Mouse (Mus musculus) midbrain, embryonic 10.5 days (tissue): ENCODE measurements around the gene Gdf7. TPM values are rescaled to one million over a fixed set of nuclear protein-coding genes. Genes with fewer than 3 reads are reported as not detected.
A peak's percentile ranks its signal among the peaks of the same experiment; 100 is the strongest.

ENCODE experiments used
- DNase-seq: peaks from one replicate; pipeline ENCODE4 v3.0.0-alpha.2; 2017; ENCODE audit warnings: low spot score
- H3K27ac ChIP-seq: fragments of 300-500 bp; sonication (generic); replicated peaks from 2 replicates; pipeline ENCODE4 v1.5.1; 2016; ENCODE audit warnings: mild to moderate bottlenecking
- H3K27me3 ChIP-seq: fragments of 300-500 bp; sonication (generic); 2 replicates; pipeline ENCODE4 v1.6.1; 2016; ENCODE audit warnings: low read depth, mild to moderate bottlenecking; ENCODE audit not compliant: poor library complexity, severe bottlenecking
- H3K36me3 ChIP-seq: fragments of 300-500 bp; sonication (generic); 2 replicates; pipeline ENCODE4 v1.6.1; 2016; ENCODE audit warnings: mild to moderate bottlenecking, moderate library complexity
- H3K4me1 ChIP-seq: fragments of 300-500 bp; sonication (generic); 2 replicates; pipeline ENCODE4 v1.6.1; 2016
- H3K4me3 ChIP-seq: fragments of 300-500 bp; sonication (generic); 2 replicates; pipeline ENCODE4 v1.5.1; 2016; ENCODE audit warnings: mild to moderate bottlenecking, moderate library complexity
- H3K9me3 ChIP-seq: fragments of 300-500 bp; sonication (generic); replicated peaks from 2 replicates; pipeline ENCODE4 v1.6.1; 2016; ENCODE audit warnings: mild to moderate bottlenecking
- WGBS: fragments of 180-500 bp; shearing (Covaris S2); methylation state at CpG from one replicate; pipeline ENCODE4 v1.1.7; 2016; 5-methylcytosine and 5-hydroxymethylcytosine counted together
- polyA plus RNA-seq: library from polyadenylated mRNA; unstranded; fragments of >200 nt; fragmentation: Nextera tagmentation; extraction: Ambion mirVana; gene quantifications from 2 replicates; pipeline ENCODE4 v1.2.1, GENCODE M21; 2016

The Gdf7 gene
- polyA plus RNA-seq, 1 experiment from 2014 or later: 0.48 TPM

DNA sequence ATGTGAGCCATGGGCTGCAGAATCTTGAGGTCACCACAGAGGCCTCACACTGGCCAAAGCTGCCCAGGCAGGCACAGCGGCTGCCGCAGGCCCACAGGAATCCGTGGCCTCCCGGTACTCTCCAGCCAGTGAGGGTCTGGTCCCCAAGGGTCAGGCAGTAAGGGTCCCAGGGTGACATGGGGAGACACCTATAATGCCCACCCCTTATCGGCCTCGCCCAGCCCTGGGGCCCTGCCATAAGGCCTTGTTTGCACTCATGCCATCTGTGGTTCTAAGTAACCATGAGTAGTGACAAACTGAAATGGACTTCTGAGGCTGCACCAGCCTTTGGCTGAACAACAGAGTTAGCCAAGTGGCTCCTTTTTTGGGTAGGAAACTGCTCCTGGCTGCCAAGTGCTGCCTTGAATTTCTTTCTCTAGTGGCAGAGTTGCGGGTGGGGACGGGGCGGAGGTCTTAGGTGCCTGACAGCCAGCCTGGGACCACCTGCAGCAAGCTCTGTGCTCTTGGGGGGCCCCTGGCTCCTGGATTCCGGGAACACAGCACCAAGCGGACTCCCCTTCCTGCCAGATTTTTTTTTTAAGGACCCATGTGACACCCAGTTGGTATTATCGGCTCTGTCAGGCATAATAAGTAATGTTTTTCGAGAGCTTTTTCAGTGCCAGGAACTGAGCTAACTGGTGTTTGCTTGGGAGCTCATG lies 23.6 kb upstream of the Gdf7 start:
- Histone ChIP-seq H3K27ac (no peak overlapping the region), H3K27me3 (no peaks in the 10 kb centered on the region), H3K4me1 (peaks cover 17% of the 10 kb centered on the region), H3K9me3 (no peaks in the 10 kb centered on the region), H3K4me3 (no peak overlapping the region), H3K36me3 (peaks cover 52% of the 10 kb centered on the region)
- WGBS: 96% methylated on average over 13 of the region's 13 CpGs
- no peak for DNase-seq

DNA sequence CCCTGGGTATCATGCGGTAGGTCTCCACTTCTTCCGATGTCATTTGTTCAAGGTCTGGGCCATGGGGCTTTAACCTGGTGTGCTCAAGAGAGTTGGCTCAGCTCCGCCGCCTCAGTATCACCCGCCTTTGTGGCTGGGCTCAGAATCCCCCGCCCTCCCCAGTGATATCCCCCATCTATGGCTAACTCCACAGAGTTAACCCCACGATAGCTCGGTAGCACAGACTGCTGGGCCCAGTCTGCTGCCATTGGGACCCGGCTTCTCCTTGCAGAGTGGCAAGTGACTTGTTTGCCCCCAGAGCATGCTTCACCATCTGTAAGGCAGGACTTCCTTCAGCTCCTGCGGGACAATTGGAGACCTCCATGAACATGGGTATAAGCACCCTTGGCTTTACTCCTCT lies 22.3 kb upstream of the Gdf7 start:
- 90% methylated on average over 10 of the region's 10 CpGs for WGBS
- Histone ChIP-seq H3K9me3 (no peaks in the 10 kb centered on the region), H3K4me1 (peaks cover 17% of the 10 kb centered on the region), H3K36me3 (peaks cover 50% of the 10 kb centered on the region), H3K27me3 (no peaks in the 10 kb centered on the region), H3K4me3 (no peak overlapping the region), H3K27ac (no peak overlapping the region)
- no peak for DNase-seq

DNA sequence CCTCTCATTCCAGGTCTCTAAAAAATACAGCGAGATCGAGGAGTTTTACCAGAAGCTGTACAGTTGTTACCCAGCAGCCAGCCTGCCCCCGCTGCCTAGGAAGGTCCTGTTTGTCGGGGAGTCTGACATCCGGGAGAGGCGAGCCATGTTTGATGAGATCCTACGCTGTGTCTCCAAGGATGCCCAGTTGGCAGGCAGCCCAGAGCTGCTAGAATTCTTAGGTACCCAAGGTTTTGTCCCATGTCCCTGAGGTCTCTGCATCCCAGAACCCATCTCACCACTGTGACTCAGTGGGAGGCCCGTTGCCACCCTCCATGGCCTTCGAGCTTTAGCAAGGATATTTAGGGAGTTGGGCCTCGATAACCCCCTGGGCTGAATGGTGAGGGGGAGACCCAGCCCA lies 19.8 kb upstream of the Gdf7 start:
- no peak overlapping the region for H3K27ac ChIP-seq
- WGBS: 91% methylated on average over 10 of the region's 10 CpGs
- no peaks in the 10 kb centered on the region for H3K27me3 ChIP-seq
- no peak overlapping the region for H3K4me3 ChIP-seq
- peaks cover 57% of the 10 kb centered on the region for H3K36me3 ChIP-seq
- H3K4me1 ChIP-seq: no peaks in the 10 kb centered on the region
- DNase-seq: no peak
- no peaks in the 10 kb centered on the region for H3K9me3 ChIP-seq

DNA sequence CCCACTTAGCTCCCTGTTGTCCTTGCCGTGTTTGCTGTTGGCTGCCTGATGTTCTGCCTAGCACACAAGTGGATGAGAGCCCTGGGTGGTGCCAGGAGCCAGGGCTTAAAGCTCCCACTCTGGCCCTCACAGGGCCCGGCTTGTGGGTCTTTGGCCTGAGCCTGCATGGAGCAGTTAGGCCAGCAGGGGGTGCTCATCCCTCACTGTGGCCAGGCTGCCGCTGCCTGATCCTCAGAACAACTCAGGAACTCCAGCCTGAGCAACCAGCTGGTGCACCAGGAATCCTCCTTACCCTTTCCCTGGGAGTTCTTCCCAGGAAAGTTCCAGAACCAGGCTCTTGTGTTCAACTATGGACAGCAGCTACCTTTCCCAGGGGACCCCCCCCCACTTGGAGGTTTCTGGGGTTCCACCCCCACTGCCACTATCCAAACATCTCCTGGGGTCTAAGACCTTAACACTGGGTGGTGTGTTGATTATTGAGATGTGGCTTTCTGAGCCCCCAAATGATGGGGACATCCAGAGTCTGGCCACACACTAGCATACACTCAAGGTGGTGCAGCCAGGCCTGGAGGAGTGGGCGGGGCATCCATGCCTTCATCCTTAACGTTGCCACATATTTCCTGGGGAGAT lies 18.4 kb upstream of the Gdf7 start:
- peaks cover 57% of the 10 kb centered on the region for H3K36me3 ChIP-seq
- WGBS: 45% methylated on average over 5 of the region's 5 CpGs
- no peak overlapping the region for H3K4me3 ChIP-seq
- H3K9me3 ChIP-seq: no peaks in the 10 kb centered on the region
- H3K4me1 ChIP-seq: no peaks in the 10 kb centered on the region
- DNase-seq: peak; percentile 77
- no peaks in the 10 kb centered on the region for H3K27me3 ChIP-seq
- H3K27ac ChIP-seq: 0 out of 2 replicates have a peak overlapping the region, but pooled peaks have one; percentile 20

DNA sequence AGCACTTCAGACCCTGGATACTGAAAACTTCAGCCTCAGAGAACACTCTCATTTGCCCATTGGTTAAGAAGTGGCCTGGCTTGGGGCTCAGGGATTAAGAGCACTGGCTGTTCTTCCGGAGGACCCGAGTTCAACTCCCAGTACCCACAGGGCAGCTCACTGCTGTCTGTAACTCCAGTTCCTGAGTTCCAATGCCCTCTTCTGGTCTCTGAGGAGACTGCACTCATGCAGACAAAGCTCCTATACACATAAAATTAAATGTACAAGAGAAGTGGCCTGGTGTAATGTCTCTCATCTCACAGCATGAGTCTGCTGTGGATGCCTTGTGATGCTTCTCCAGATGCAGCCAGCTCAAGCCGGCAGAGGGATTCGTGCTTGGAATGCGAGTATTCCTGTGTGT lies 14.8 kb upstream of the Gdf7 start:
- Histone ChIP-seq H3K27me3 (peaks cover 22% of the 10 kb centered on the region), H3K27ac (no peak overlapping the region), H3K4me1 (peaks cover 20% of the 10 kb centered on the region), H3K4me3 (no peak overlapping the region), H3K9me3 (no peaks in the 10 kb centered on the region), H3K36me3 (peaks cover 33% of the 10 kb centered on the region)
- DNase-seq: no peak
- 83% methylated on average over 5 of the region's 5 CpGs for WGBS

DNA sequence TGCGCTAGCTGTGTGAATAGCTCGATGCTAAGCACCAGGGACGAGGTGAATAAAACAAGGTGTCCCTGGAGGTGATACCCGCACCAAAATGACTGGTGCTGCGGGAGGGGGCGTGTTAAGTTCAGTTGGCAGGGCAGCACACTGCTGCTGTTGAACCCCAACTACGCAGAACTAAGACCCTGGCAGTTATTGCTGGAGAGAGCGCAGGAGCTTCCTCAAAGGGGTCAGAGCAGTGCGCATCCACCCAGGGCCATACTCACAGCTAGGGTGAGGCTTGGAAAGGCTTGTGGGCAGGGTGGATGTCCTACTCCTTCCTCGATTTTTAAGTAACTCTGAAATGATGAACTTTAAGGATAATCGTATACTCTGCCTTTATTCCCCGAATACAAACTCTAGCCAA lies 12.0 kb upstream of the Gdf7 start:
- DNase-seq: no peak
- H3K27ac ChIP-seq: peak overlapping the region; percentile 86
- 20% methylated on average over 12 of the region's 12 CpGs for WGBS
- H3K27me3 ChIP-seq: peaks cover 46% of the 10 kb centered on the region
- H3K4me3 ChIP-seq: peak overlapping the region; percentile 71
- peaks cover 27% of the 10 kb centered on the region for H3K4me1 ChIP-seq
- peaks cover 13% of the 10 kb centered on the region for H3K36me3 ChIP-seq
- no peaks in the 10 kb centered on the region for H3K9me3 ChIP-seq

DNA sequence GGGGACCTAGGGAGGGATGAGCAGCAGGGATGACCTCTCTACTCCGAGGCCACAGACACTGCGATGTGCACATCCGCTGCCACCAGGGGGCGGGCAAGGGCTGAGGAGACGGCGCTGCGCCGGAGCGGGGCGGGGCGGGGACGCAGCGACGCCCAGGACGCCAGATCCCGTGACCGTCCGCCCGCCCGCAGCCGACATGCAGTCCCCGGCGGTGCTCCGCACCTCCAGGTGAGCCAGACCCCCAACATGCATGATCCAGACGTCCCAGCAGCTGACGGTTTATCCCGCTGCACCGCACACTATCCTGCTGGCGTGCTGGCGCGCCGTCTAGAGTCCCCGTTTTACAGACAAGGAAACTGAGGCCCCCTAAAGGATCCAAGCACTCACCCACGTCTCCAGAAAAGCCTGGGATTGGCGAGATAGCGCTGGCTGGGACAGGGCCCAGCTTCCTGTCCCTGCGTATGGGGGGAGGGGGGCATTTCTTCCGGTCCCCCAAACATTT lies 11.6 kb upstream of the Gdf7 start, which contains the start of gene Hs1bp3:
Gene Hs1bp3, plus strand, starts transcription at position 163 of the 502 bp plus-strand sequence.
- Histone ChIP-seq H3K27ac (peak within 1 kb of the TSS; percentile 86), H3K4me3 (peak within 1 kb of the TSS; percentile 71), H3K9me3 (no peaks in the 10 kb centered on the region), H3K36me3 (peaks cover 9% of the 10 kb centered on the region), H3K4me1 (peaks cover 27% of the 10 kb centered on the region), H3K27me3 (peaks cover 46% of the 10 kb centered on the region)
- DNase-seq: peak; percentile 90
- under 1% methylated on average over 38 of the region's 38 CpGs for WGBS

DNA sequence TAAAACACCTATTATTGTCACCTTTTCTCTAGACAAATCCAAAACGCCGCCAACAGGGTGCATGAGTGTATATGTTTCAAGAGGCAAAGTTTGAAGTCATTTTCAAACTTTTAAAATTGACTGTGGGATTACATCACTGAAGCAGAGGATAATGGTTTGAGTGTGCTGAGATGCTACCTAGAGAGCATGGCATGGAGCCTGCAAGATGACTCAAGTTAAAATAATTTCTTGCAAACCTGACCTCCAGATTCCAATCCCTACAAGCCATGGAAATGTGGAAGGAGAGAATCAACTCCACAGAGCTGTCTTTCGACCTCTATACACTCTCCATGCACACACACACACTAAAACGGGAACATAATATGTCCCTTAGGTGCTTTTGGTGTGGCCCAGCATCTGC lies 10.5 kb upstream of the Gdf7 start:
- 90% methylated on average over 4 of the region's 4 CpGs for WGBS
- no peak overlapping the region for H3K27ac ChIP-seq
- peaks cover 27% of the 10 kb centered on the region for H3K4me1 ChIP-seq
- DNase-seq: no peak
- H3K4me3 ChIP-seq: no peak overlapping the region
- H3K9me3 ChIP-seq: no peaks in the 10 kb centered on the region
- no peaks in the 10 kb centered on the region for H3K36me3 ChIP-seq
- peaks cover 46% of the 10 kb centered on the region for H3K27me3 ChIP-seq

DNA sequence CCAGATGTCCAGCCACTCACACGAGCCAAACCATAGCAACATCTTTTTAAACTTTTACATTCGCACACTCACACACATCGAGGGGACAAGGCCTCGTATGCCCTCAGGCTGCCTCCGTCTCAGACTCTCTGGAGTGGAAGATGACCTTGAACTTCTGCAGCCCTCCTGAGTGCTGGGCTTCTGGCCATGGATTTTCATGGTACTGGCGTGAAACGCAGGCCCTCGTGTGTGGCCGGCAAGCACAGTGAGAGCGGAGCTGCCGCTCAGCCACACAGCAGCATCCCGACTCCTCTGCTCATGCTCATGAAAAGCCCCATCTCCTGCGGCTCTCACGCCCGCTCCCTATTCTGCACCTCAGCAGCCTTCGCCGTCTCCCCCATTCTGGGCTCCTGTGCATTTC lies 9.2 kb upstream of the Gdf7 start:
- peaks cover 51% of the 10 kb centered on the region for H3K27me3 ChIP-seq
- 43% methylated on average over 17 of the region's 17 CpGs for WGBS
- no peak for DNase-seq
- no peaks in the 10 kb centered on the region for H3K9me3 ChIP-seq
- H3K4me3 ChIP-seq: no peak overlapping the region
- H3K27ac ChIP-seq: no peak overlapping the region
- peaks cover 37% of the 10 kb centered on the region for H3K4me1 ChIP-seq
- H3K36me3 ChIP-seq: no peaks in the 10 kb centered on the region

DNA sequence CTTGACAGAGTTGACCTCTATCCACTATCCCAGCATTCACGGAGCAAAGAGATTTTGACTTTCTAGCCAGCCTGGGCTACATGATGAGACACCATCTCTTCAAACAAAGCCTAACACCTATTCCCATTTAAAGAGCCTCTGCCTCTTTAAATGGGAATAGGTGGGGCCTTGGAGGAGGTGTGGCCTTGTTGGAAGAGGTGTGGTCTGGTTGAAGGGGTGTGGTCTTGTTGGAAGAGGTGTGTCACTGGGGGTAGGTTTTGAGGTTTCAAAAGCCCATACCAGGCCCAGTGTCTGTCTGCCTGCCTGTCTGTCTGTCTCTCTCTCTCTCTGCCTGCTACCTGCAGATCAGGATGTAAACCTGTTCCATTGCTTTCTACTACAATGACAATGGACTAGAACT lies 5.2 kb upstream of the Gdf7 start:
- no peak overlapping the region for H3K4me3 ChIP-seq
- WGBS: 60% methylated on average over 1 of the region's 1 CpGs
- H3K27me3 ChIP-seq: peaks cover 74% of the 10 kb centered on the region
- no peaks in the 10 kb centered on the region for H3K36me3 ChIP-seq
- H3K4me1 ChIP-seq: peaks cover 29% of the 10 kb centered on the region
- no peak overlapping the region for H3K27ac ChIP-seq
- no peaks in the 10 kb centered on the region for H3K9me3 ChIP-seq
- DNase-seq: no peak

DNA sequence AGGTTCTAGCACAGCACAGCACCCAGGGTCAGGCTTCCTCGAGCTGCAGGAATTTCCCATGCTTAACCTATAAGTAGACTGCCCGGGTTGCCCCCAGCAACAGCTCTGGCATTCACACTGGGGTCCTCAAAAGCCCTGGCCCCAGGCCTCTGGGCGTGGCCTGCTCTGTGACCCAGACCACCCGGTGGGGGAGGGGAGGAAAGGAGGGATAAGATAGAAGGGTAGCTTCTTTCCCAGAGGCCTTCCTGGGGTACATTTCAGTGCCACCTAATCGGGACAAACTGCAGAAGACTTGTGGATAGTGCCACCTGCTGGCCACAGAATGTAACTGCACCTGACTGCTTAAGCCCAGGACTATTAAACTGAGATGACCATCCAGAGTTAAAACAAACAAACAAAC lies 4.7 kb upstream of the Gdf7 start:
- Histone ChIP-seq H3K4me3 (no peak overlapping the region), H3K36me3 (no peaks in the 10 kb centered on the region), H3K27ac (peak overlapping the region; percentile 58), H3K4me1 (peaks cover 33% of the 10 kb centered on the region), H3K27me3 (peaks cover 74% of the 10 kb centered on the region), H3K9me3 (no peaks in the 10 kb centered on the region)
- WGBS: 2% methylated on average over 5 of the region's 5 CpGs
- DNase-seq: peak; percentile 81

DNA sequence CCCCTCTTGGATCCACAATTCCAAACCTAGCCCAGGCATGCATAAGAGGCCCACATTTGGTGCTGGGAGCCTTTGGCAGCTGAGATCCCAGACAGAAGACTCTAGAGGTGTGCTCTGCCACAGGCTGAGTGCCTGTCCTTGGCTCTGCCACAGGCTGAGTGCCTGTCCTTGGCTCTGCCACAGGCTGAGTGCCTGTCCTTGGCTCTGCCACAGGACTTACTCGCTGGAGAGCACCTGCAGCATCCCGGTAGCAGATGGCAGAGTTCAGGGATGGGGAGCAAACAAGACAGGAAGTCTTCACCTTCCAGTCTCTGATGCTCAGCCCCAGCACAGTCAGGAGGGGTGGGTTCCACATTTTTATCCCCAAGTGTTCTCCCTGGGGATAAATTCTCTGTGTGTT lies 3.5 kb upstream of the Gdf7 start:
- DNase-seq: no peak
- 48% methylated on average over 2 of the region's 2 CpGs for WGBS
- H3K27me3 ChIP-seq: peaks cover 74% of the 10 kb centered on the region

More for the DNA sequence above, 3.5 kb upstream of the Gdf7 start:
- Histone ChIP-seq H3K9me3 (no peaks in the 10 kb centered on the region), H3K36me3 (no peaks in the 10 kb centered on the region), H3K27ac (no peak overlapping the region), H3K4me3 (no peak overlapping the region), H3K4me1 (peaks cover 34% of the 10 kb centered on the region)
